Mouse (Mus musculus) cerebellum, adult 11 months (tissue): ENCODE data around the gene Pdcl.
A peak's percentile ranks its signal among the peaks of the same experiment; 100 is the strongest.

Experiments
- DNase-seq: peaks from one replicate; pipeline ENCODE4 v3.0.0; 2022

Gene Pdcl

GRCm38 (mm10) chr2:37358633-37359540 is at the start of gene Pdcl:
Pdcl (minus strand) TSS chr2:37359332.
- DNase-seq = peak; percentile 79

DNA sequence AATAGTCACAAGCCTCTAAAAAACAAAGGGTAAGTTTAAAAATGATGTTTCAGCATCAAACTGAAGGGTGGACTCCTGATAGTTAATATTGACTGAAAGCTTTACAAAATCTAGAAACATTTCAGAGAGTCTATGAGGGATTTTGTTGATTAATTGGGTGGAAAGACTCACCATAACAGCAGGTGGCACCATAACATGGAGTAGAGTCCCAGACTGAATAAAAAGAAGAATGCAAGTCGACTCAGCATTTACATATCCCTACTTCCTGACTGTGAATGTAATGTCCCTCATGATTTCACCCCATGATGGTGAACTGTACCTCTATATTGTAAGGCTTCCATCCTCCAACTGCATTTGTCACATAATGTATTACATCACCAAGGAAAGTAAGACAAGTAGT is 36.4 kb upstream of the Pdcl start:
- no peak for DNase-seq

- no peak for DNase-seq
Measured at GRCm38 (mm10) chr2:37382921-37383320, 23.8 kb upstream of the Pdcl start.

- DNase-seq = peak; percentile 40
Measured at GRCm38 (mm10) chr2:37380189-37380588, 21.1 kb upstream of the Pdcl start.

- DNase-seq = no peak
Measured at GRCm38 (mm10) chr2:37376018-37376417, 16.9 kb upstream of the Pdcl start.

DNA sequence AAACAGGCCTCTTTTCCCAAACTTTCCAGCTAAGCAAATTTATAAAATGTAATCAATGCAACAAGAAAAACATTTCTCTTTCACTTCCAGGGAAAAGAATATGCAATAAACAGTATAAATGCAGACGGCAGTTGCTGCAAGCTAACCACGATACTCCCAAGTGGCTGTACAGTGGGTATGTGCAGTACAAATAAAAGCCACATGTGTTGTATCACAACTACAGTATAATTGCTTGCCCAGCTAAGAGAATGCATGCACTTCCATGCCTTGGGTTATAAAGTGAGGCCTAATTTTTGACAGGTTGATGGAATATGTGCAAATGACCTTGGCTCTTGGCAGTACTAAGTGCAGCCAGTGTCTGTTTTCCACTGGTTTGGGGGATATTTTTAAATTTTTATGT is 11.5 kb upstream of the Pdcl start:
- DNase-seq = no peak

- DNase-seq = no peak
Measured at GRCm38 (mm10) chr2:37359908-37360307, 776 bp upstream of the Pdcl start.

DNA sequence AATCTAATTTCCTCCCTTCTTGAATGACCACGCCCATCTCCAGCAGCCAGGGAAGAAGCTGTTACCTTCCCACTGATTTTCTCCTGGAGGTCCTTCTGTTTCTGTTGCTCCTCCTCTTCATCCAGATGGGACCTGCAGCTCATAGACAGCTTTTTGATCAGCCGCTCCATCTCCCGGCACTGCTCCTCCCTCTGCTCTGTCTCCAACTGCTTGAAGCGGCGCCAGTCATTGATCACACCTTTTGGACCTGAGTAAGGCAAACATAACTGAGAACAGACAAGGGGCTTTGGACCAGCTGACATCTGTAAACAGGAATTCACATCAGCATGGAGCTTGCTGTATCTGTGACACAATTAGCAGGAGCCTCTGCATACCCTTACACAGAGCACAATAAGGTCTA is 3.6 kb downstream of the Pdcl start:
- DNase-seq = no peak

GRCm38 (mm10) chr2:37351671-37352070 is 7.5 kb downstream of the Pdcl start:
- DNase-seq = no peak

- peak; percentile 22 for DNase-seq
Measured at GRCm38 (mm10) chr2:37338497-37339187, 20.5 kb downstream of the Pdcl start.

GRCm38 (mm10) chr2:37333321-37333720 is 25.8 kb downstream of the Pdcl start:
- DNase-seq = no peak

- DNase-seq = no peak
Measured at GRCm38 (mm10) chr2:37326215-37326614, 32.9 kb downstream of the Pdcl start, which contains the start of gene Olfr368. Olfr368 (plus strand) TSS chr2:37326515.
